Mouse (Mus musculus): ENCODE results near the gene Nxf1.

Nxf1 gene

GRCm38 (mm10) chr19:8818801-8819595, 62.1 kb downstream of the Nxf1 start, which contains the start of gene Ttc9c:
TSS of gene Ttc9c (minus strand) at chr19:8819333.
- no peak for TF ChIP-seq GATA4 (IDR thresholded peaks at IDR 0.05; ENCODE audit: insufficient replicate concordance, low read length)

- no peak; the same call in 1 of the 2 replicates for TF ChIP-seq GATA4 (IDR thresholded peaks at IDR 0.05; ENCODE audit: insufficient replicate concordance, low read length)
Measured at GRCm38 (mm10) chr19:8819596-8820423, 62.9 kb downstream of the Nxf1 start, which contains the start of gene Hnrnpul2. TSS of gene Hnrnpul2 (plus strand) at chr19:8820010.
